Mouse (Mus musculus): Measurements from ENCODE around the gene P4ha1.
A peak's percentile ranks its signal among the peaks of the same experiment; 100 is the strongest.
"Not testable (repeated sequence)": the region's sequence is repeated elsewhere in the genome, so short reads cannot be mapped to it uniquely, and the experiment has no call there.

Gene P4ha1

GRCm38 (mm10) chr10:59323100-59323487 is at the start of gene P4ha1:
TSS of gene P4ha1 (plus strand) at chr10:59323296.
- DNase-seq (ENCODE audit: inconsistent ontology term) = peak; percentile 99

- DNase-seq (ENCODE audit: inconsistent ontology term) = no peak
Observed at GRCm38 (mm10) chr10:59275745-59276144, 47.4 kb upstream of the P4ha1 start.

GRCm38 (mm10) chr10:59277116-59277515 is 46.0 kb upstream of the P4ha1 start:
- no peak for DNase-seq (ENCODE audit: inconsistent ontology term)

GRCm38 (mm10) chr10:59277729-59278475 is 45.2 kb upstream of the P4ha1 start:
- no peak for DNase-seq (ENCODE audit: inconsistent ontology term)

- no peak for DNase-seq (ENCODE audit: inconsistent ontology term)
Observed at GRCm38 (mm10) chr10:59283164-59283563, 39.9 kb upstream of the P4ha1 start.

GRCm38 (mm10) chr10:59283749-59284148 is 39.3 kb upstream of the P4ha1 start:
- no peak for DNase-seq (ENCODE audit: inconsistent ontology term)

- DNase-seq (ENCODE audit: inconsistent ontology term) = peak; percentile 31
Observed at GRCm38 (mm10) chr10:59285530-59285929, 37.6 kb upstream of the P4ha1 start.

- no peak for DNase-seq (ENCODE audit: inconsistent ontology term)
Observed at GRCm38 (mm10) chr10:59287251-59287650, 35.8 kb upstream of the P4ha1 start.

GRCm38 (mm10) chr10:59287662-59288061 is 35.4 kb upstream of the P4ha1 start:
- no peak for DNase-seq (ENCODE audit: inconsistent ontology term)

- no peak for DNase-seq (ENCODE audit: inconsistent ontology term)
Observed at GRCm38 (mm10) chr10:59289062-59289461, 34.0 kb upstream of the P4ha1 start.

GRCm38 (mm10) chr10:59291536-59291935 is 31.6 kb upstream of the P4ha1 start:
- no peak for DNase-seq (ENCODE audit: inconsistent ontology term)

GRCm38 (mm10) chr10:59292079-59292478 is 31.0 kb upstream of the P4ha1 start:
- no peak for DNase-seq (ENCODE audit: inconsistent ontology term)

GRCm38 (mm10) chr10:59292558-59292957 is 30.5 kb upstream of the P4ha1 start:
- DNase-seq (ENCODE audit: inconsistent ontology term) = peak; percentile 70

GRCm38 (mm10) chr10:59295241-59295811 is 27.8 kb upstream of the P4ha1 start:
- DNase-seq (ENCODE audit: inconsistent ontology term) = no peak

- peak; percentile 56 for DNase-seq (ENCODE audit: inconsistent ontology term)
Observed at GRCm38 (mm10) chr10:59296261-59296660, 26.8 kb upstream of the P4ha1 start.

- not testable (repeated sequence) for DNase-seq (ENCODE audit: inconsistent ontology term)
Observed at GRCm38 (mm10) chr10:59302671-59303070, 20.4 kb upstream of the P4ha1 start.

- no peak for DNase-seq (ENCODE audit: inconsistent ontology term)
Observed at GRCm38 (mm10) chr10:59308993-59309715, 13.9 kb upstream of the P4ha1 start.

GRCm38 (mm10) chr10:59310124-59310523 is 13.0 kb upstream of the P4ha1 start:
- DNase-seq (ENCODE audit: inconsistent ontology term) = no peak

GRCm38 (mm10) chr10:59310691-59311457 is 12.2 kb upstream of the P4ha1 start:
- peak; percentile 96 for DNase-seq (ENCODE audit: inconsistent ontology term)

- DNase-seq (ENCODE audit: inconsistent ontology term) = no peak
Observed at GRCm38 (mm10) chr10:59311881-59312280, 11.2 kb upstream of the P4ha1 start.

- no peak for DNase-seq (ENCODE audit: inconsistent ontology term)
Observed at GRCm38 (mm10) chr10:59321112-59321511, 2.0 kb upstream of the P4ha1 start.

- no peak for DNase-seq (ENCODE audit: inconsistent ontology term)
Observed at GRCm38 (mm10) chr10:59322271-59322670, 825 bp upstream of the P4ha1 start.
